Mouse (Mus musculus): ENCODE measurements around the gene Kctd21. TPM values are rescaled to one million over a fixed set of nuclear protein-coding genes. Genes with fewer than 3 reads are reported as not detected.

Gene Kctd21
- polyA plus RNA-seq, 2 experiments from 2014 or later: 0.25 to 0.66 TPM

GRCm38 (mm10) chr7:97388541-97388940 is 56.4 kb downstream of the Kctd21 start:
- no peak for ATAC-seq

GRCm38 (mm10) chr7:97391293-97392078 is 59.4 kb downstream of the Kctd21 start:
- ATAC-seq: no peak

- ATAC-seq: no peak
Observed at GRCm38 (mm10) chr7:97392079-97392445, 59.9 kb downstream of the Kctd21 start.

GRCm38 (mm10) chr7:97394375-97394774 is 62.2 kb downstream of the Kctd21 start:
- no peak for ATAC-seq

- no peak for ATAC-seq
Observed at GRCm38 (mm10) chr7:97398943-97399342, 66.8 kb downstream of the Kctd21 start.

Other genes with a start within 250 kb of the Kctd21 start
- gene Usp35, start 307 bp upstream of the Kctd21 start, polyA plus RNA-seq (2017; shearing (Covaris generic)): 1 to 10 TPM; 1.0 to 1.5 TPM
- 10 to 100 TPM; 16.4 to 22.7 TPM for gene Alg8, start 39.3 kb downstream of the Kctd21 start, polyA plus RNA-seq (2017; shearing (Covaris generic))
- 100 to 1,000 TPM; 212 to 215 TPM for gene Ndufc2, start 67.7 kb downstream of the Kctd21 start, polyA plus RNA-seq (2017; shearing (Covaris generic))
- not detected for gene Thrsp, start 85.4 kb downstream of the Kctd21 start, polyA plus RNA-seq (2017; shearing (Covaris generic))
- gene Kctd14, start 119.0 kb downstream of the Kctd21 start, polyA plus RNA-seq (2017; shearing (Covaris generic)): 1 to 10 TPM in 1 of 2 experiments, under 1 TPM in 1; 0.66 to 1.1 TPM
- gene Ints4, start 148.6 kb downstream of the Kctd21 start, polyA plus RNA-seq (2017; shearing (Covaris generic)): 10 to 100 TPM; 37.5 to 45.5 TPM
- gene Aamdc, start 247.2 kb downstream of the Kctd21 start, polyA plus RNA-seq (2017; shearing (Covaris generic)): 10 to 100 TPM; 42.2 to 46.9 TPM
- 10 to 100 TPM; 27.1 to 27.3 TPM for gene Rsf1, start 247.6 kb downstream of the Kctd21 start, polyA plus RNA-seq (2017; shearing (Covaris generic))

Data from activated CD4-positive, CD25-positive, alpha-beta regulatory T cell, adult 4 months (primary cell).